Mouse (Mus musculus) embryonic fibroblast, embryonic 13.5 days (primary cell): ENCODE results near the gene Ric8a.

Source experiments
- CTCF ChIP-seq: IDR thresholded peaks from 2 replicates; pipeline ENCODE4 v1.5.1; 2011; ENCODE audit warnings: mild to moderate bottlenecking, control low read depth, low read length, moderate library complexity, borderline replicate concordance; ENCODE audit not compliant: insufficient read depth
- POLR2A ChIP-seq: IDR thresholded peaks from 2 replicates; pipeline ENCODE4 v1.6.1; 2011; ENCODE audit warnings: low read depth, mild to moderate bottlenecking, control low read depth, low read length, moderate library complexity

GRCm38 (mm10) chr7:140839556-140839955 lies 17.2 kb upstream of the Ric8a start:
- TF ChIP-seq CTCF (no peak), POLR2A (no peak)
